Mouse (Mus musculus) forelimb bud, embryonic 11.5 days (tissue): ENCODE measurements at regions not wholly inside any gene's neighbourhood (a gene's known extent, or its start where the extent isn't known, plus 50 kb on each side); places are given as distances from the start of the nearest gene placed in this dataset.

ENCODE experiments used
- DNase-seq: peaks from one replicate; pipeline ENCODE4 v3.0.0-alpha.2; 2012; ENCODE audit warnings: low read depth, low spot score

DNA sequence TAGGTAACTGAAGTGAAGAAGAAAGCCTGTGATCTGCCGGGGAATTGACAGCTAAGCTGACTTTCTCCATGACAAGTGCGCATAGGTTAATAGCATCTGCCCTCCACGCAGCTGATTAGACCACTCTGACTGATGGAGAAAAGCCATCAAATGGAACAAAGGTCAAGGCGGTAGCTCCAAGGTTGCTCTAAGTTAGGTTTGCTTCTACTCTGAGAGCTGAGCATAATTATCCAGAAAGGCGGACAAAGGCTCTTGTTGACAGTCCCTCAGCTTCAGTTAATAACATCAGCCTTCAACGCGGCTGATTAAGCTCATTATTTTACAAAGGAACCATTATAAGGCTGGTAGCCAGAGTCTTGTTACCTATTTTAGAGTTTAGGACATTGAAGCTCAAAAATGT, 54.0 kb upstream of the Enpep start:
- DNase-seq = peak; percentile 42

DNA sequence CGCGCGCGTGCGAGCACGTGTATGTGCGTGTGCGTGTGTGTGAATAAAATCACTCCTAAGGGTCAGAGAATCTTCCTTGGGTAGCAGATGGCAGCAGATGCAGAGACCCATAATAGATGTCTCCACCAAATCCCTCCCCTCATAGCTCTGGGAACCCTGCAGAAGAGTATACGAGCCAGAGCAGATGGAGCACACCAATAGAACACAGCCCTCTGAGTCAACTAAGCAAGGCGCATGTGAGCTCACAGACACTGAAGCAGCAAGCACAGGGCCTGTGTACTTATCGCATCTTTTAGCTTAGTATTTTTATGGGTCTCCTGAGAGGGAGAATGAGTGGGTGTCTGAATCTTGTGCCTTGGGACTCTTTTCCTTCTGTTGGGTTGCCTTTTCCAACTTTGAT, 58.0 kb upstream of the Enpep start:
- no peak for DNase-seq

DNA sequence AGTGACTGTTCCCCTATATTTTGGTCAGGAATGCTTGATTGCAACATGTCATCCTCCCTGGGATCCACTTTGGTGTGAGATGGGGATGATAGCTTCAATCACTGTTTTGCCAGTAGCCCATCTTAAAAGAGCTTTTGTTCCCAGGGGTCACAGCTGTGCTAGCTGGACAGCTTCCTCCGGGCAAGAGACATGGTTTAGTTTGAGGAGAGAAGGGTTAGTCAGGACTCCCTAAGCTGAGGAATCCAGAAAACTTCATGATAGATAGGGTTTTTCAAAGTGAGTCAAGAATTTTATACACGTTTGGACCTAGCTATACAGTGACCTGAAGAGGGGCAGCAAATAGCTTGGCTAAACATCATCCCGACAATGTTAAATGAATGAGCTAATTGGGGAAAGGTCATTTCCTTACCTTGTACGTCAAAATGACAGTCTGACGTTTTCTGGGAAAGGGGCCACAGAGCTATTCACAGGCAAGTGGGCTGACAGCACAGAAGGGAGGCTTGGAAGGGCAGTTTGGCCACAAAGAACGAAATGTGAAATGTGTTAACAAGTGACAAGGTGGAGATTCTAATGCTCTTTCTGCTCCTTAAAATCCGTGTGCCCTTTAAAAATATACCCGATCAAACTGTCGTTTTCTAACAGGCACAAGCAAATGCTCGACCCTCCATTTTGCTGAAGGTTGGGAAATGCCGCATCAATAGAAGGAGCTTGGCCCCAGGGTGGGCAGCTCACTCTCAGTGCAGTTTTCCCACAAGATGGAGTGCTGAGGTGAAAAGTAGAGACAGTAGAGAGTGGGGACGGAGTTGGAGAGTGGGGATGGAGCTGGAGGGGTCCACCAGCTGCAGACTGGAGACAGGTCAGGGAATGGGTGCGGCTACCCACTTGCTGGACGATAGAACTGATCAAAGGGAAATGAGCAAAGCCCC, 59.6 kb upstream of the Enpep start:
- DNase-seq = no peak

DNA sequence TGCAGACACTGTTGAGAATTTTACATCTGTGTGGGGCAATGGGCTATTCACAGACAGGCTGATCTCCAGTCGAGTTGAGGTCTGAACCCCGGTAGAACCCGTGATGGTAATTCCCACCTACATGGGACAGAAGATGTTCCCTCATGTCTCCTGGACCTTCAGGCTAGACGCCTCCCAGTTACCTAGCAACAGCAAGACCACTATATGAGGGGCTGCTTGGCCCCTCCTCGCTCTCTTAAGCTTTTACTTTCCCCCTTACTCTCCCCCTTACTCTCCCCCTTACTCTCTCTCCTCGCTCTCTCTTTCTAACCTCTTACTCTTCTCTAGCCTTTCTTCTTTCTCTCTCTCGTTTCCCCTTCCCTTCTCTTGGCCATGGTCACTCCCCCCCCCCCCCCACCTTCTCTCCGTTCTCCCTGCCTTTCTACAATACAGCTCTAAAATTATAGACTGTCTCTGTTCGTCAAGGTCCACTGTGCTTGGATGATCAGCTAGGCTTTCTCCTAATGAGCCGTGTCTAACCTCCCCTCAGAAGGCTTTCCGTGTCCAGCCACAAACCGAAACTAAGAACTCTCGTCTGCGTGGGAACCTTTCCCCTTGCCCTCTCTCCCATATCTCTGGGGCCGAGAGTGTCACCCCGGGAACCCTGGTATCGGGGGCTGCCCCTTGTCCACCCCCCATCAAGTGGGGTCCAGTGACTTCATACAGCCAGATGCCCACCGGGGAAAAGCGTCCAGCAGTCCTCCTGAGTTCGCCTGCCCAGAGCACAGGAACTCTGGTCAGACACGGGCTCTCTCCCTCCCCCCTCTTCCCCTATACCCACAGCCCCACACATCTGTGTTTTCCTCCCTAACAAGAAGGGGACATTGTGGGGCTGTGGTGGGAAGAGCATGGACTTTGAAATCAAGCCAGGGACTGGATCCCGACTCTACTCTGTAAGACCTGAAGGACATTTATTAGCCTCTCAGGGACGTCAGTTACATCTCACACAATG, 60.6 kb upstream of the Enpep start:
- no peak for DNase-seq

DNA sequence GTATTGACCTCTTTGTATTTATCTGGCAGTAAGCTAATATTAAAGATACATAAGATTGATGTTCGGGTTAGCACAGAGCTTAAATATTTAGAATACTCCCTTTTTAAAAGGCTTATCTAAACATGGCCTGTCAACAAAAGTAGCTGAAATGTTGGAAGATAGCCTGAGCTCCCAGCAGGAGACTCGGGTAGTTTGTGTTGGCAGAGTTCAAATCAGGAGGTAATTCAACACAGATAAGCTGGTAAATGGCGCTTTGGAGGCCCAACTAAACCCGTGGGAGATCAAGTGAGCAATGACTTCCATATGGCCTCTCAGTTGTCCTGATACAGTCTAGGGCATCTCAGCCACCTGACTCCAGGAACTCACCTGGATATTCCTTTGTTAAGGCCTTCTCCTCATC, 65.0 kb upstream of the Enpep start:
- DNase-seq = no peak

DNA sequence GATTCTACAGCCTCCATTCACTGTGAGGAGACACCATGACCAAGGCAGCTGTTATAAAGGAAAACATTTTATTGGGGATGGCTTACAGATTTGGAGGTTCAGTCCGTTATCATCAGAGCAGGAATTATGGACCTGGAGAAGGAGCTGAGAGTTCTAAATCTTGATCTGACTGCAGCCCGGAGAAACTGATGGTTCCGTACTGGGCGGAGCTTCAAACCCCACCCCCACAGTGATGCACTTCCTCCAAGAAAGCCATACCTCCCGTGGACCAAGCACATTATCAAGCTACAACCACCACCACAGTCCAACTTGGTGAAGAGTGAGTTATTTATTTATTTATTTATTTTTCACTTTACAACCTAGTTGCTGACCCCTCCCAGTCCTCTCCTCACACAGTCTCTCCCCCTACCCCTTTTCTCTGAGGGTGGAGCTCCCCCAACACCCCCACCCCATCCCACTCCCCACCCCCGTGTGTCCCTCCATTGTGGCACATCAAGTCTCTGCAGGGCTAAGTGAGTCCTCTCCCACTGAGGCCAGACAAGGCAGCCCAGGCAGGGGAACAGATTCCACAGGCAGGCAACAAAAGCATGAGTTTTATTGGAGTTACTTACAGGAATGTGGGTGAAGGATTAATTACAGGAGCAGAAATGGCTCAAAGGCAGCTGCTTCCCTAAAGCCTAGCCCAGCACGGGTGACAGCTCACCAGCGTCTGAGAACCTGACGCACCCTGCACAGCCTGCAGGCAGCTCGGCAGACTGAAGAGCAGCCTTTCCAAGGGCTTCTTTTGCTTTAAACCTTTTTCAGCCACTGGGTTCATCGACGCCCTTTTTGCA, 67.8 kb upstream of the Enpep start:
- DNase-seq = no peak

DNA sequence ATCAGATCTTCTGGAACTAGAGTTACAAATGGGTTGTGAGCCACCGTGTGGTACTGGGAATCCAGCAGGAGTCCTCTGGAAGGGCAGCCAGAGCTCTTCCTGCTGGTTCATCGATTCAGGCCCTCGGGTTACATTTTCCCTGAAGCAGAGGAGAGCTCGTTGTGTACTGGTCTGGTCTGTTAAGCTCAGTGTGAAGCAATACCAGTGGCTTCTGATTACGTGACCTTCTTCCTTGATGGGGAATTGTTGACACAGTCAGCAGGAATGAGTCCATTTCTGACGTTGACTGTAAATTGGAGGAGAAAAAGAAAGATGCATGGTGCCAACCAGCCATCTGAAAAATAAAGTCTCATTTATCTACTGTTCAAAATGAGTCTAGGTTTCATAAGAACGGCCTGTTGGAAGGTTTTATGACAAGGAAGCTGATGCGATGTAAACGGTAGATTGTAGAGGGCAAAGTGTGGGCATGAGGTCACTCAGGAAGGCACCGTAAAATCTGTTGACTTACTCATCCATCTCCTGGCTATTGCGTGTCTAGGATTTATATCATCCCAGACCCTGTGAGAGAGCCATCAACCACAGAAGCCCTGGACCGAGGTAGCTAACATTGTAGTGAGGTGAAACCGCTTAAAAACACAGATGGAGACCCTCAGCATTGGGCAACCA, 79.0 kb upstream of the Enpep start:
- DNase-seq = no peak

DNA sequence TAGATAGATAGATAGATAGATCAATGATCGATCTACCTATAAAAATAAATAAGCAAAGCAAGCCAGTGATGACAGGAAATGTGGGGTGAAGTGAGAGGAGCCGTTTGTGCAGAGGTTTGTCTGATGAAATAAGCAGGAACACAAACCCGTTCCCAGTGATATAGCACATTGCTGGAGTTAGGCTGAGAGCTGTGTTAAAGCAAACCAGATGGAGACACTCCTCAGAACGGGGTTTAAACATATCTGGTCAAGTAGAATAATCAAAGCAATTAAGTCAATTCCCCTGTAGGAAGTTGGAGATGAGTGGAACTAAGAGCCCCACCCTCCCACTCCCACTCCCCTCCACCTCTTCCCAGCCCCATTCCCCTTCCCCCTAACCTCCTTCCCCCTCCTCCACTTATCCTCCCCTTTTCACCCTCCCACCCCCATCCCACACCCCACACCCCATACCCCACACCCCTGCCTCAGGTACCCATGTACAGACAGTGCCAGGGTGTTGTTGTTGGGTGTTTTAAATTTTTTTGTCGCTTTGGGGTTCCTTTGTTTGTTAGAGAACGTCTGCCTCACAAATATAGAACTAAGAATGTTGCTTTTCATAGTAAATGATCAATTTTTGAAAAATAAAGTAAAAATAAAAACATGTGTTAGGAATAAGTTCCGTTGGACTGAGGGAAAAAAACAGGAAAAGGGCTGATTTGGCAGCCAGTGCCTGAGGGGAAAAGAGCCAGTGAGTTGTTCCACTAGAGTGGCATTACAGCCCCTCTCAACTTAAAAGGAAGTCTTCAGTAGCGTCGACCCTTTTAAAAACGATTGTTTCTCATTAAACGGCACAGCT, 79.8 kb upstream of the Enpep start:
- DNase-seq = no peak

DNA sequence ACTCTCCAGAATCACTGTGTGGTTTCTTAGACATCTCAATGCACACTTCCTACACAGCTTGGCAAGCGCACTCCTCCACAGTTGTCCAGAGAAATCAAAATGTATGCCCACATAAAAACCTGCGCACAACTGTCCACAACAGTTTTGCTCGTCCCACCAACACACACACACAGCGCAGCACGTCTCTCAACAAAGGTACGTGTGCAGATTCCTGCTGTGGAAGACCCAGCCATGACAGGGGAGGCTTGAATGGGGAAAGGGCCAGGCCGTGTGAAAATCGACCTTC, 80.4 kb upstream of the Enpep start:
- DNase-seq = no peak

DNA sequence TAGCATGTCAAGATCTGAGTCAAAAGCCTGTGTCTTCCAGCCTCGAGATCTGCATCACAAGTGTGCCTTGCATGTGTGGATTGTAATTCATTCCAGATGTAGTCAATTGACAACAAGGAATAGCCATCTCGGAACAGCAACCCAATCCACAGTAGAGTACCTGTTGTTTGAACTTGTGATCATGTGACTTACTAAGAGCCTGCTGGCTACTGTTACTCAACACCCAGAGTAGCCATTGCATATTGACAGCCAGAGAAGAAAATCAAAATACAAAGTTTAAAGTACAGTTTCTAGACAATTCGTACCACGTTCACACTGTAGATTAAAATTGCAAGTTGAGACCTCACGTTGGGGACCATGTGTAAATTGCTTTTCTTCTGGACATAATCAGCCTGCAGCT, 83.1 kb upstream of the Enpep start:
- DNase-seq = peak; percentile 56

DNA sequence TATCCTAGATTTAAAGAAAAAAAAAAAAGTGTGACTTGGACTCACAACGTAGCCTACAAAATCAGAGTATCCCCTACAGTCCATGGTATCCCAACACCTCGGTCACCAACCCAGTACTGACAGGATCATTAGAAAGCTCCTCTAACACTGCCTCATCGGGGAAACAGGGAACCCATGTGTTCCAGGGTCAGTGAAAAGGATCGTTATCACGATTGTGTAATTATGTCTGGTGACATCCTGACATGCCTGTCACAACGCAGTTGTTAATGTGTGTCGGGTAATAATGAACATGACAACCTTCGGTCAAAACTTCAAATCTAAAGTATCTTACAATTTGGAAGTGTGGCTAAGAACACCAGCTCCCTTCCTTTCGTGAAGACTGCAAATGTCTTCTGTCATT, 83.8 kb upstream of the Enpep start:
- DNase-seq = no peak

DNA sequence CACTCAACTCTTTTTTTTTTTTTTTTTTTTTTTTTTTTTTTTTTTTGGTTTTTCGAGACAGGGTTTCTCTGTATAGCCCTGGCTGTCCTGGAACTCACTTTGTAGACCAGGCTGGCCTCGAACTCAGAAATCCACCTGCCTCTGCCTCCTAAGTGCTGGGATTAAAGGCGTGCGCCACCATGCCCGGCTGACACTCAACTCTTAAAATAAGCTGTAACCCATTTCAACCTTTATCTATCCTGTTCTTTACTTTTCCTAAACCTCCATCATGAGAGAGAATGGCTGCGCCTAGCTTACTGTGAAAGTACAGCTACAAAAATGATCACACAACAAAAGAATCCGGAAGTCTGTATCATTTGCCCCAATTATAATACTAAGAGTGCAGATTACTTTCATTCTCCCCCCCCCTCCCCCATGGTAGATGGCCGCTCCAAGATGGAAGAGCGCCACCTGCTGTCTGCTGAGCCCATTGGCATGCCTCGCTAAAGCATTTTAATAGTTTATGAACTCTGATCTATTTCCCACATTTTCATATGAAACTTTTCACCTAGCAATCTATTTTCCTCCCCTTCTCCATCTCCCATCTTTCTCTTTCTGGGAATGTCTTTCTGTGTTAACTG, 89.2 kb upstream of the Enpep start:
- peak; percentile 44 for DNase-seq

DNA sequence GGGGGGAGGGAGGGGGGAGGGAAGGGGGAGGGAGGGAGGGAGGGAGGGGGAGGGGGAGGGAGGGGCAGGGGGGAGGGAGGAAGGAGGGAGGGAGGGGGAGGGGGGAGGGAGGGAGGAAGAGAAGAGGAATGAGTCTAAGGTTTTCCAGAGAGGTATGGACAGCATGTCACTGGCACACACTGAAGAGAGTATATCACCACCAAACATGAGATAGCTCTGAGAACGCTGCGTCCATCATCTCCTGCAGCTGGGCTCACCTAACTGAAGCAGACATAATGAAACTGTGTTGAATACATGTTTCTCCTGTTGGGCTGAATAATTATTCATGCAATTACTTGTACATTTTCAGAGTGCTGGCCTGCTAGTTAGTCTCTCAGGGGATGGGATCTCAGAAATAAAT, 96.2 kb upstream of the Enpep start:
- no peak for DNase-seq

DNA sequence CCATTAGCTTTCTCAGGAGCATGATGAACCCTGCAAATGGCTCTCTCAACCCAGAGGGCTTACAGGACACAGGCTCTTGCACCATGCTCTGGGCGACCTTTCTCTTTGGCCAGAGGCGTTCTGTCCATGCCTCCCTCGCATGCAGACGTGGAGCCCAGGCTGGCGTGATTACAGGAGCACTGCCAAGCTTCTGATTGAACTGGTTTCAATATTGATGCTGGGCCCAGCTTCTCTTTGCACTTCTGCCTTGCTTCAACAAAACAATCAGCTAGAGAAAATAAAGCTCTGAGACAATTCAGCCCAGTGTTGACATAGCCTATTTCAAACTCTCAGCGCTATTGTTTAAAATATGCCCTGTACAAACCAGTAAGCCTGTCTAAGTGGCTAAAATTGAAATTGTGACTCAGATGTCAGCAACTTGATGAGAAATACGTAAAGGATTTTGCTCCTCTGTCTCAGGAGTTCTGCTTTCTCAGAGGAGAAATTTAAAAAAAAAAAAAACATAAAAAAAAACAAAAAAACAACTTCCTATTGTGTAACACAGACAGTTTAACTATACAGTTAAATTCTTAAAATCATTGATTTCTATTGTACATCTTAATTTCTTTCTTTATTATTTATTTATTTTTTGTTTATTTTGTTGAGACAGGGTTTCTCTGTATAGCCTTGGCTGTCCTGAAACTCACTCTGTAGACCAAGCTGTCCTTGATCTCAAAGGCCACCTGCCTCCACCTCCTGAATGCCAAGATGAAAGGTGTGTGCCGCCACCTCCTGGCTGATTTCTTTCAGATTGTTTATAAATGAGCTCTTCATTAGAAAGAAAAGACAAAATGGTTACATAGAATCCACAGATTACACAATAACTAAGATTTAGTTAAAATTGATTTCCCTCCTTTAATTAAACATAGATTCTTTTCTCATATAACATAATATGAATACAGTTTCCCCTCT, 96.9 kb upstream of the Enpep start:
- no peak for DNase-seq

DNA sequence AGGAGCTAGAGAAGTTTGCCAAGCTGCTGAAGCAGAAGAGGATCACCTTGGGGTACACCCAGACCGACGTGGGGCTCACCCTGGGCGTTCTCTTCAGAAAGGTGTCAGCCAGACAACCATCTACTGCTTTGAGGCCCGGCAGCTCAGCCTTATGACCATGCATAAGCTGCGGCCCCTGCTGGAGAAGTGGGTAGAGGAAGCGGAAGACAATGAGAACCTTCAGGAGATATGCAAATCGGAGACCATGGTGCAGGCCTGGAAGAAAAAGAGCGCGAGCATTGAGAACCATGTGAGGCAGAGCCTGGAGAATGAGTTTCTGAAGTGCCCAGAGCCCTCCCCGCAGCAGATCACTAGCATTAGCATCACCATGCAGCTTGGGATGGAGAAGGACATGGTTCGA, 98.1 kb upstream of the Elovl6 start:
- DNase-seq = no peak

DNA sequence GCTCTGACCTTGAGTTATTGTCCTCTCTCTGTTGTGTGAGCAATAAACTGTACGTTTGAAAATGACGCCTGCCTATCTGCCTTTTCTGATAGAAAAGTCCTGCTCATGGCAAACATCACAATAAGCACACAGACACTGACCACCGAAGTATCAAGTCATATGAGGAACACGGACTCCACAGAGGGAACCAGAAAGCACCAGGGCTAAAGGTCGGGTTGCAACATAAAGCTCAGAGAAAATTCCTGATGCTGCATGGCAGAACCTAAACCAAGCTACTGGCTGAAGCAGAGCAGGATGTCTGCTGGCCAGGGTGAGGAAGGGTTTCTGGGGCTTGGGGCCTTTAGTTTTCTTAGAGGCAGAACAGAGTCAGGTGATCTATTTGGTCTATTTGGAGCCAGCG, 94.5 kb upstream of the Elovl6 start:
- no peak for DNase-seq

DNA sequence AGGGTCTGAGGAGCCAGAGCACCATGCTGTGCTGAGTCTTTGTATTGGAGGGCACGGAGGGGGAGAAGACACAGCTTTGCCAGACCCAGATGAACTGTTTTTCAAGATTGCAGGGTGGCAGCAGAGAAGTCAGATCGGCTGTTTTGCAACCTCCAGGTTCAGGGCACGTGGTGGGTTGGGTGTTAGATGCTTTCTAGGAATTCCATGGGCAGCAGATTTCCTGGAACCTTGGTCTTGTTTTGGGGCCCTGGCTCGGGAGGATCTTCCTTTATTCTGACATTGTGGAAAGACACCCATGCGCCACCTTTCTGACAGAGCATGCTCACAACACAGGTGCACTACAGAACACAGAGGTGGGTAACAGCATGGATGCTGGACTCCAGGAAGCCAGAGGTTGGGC, 89.4 kb upstream of the Elovl6 start:
- no peak for DNase-seq

DNA sequence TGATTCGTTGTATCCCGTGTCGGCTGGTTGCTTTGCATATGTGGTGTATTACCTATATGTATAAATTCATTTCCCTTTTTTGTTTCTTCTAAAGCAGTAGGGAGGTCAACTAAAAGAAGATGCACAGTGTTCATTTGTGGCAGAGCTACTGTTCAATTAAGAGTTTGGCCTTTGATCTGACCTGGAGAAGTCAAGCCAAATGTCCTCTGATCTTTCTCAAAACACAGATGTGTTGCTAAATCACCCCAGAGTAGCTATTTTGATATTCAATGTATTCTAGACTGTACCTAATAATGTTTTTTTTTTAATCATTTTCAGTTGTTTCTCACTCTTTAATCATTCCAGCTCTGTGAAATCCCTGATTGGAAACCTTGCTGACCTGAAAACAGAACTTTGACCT, 87.9 kb upstream of the Elovl6 start:
- DNase-seq = no peak

DNA sequence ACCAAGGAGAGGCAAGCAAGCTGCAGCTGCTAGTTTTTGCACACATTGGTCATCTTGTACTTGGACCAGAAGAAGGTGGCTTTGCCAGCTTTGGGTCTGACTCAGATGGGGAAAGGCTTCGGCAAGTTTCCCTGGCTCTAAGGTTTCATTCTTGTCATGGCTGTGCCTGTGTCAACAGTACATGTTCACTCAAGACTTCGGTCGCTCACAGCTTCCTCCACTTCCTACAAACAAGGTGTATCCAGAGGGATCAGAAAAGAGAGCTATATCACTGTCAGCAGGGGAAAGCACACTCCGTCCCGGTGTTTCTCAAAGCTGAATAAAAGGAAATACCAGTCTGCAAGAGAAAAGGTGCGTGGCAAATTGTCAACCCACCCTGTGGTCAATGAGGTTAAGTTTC, 86.2 kb upstream of the Elovl6 start:
- DNase-seq = no peak
